ENCODE assay signal across 8 mouse cellular contexts in genomic region chr12:78749378-78749801, GRCm38 (mm10). TPM values are rescaled to one million over a fixed set of nuclear protein-coding genes. Genes with fewer than 3 reads are reported as not detected.
A peak's percentile ranks its signal among the peaks of the same experiment; 100 is the strongest.
DNase-seq lines count a peak whose midpoint lies in the region; ATAC-seq and TF ChIP-seq lines count a peak whose summit lies in the region.

No protein-coding gene starts in this region.

- under 1% methylated on average over 25 of the region's 25 CpGs for WGBS in forebrain, embryonic 12.5 days
- under 1% methylated on average over 25 of the region's 25 CpGs for WGBS in heart, postnatal 0 days
- WGBS in large intestine, adult 2 months = under 1% methylated on average over 25 of the region's 25 CpGs
- WGBS in liver, embryonic 16.5 days (ENCODE audit: insufficient replicate concordance) = under 1% methylated on average over 25 of the region's 25 CpGs
- WGBS in neural tube, embryonic 13.5 days = under 1% methylated on average over 25 of the region's 25 CpGs

- DNase-seq in Patski (ENCODE audit: low read depth, low spot score) = peak; percentile 33
- DNase-seq in heart, postnatal 0 days (ENCODE audit: low spot score) = peak; percentile 79
- DNase-seq in large intestine, adult 2 months (ENCODE audit: low read depth, low spot score) = peak; percentile 76
- peak; percentile 53 for DNase-seq in thymus, postnatal 25 days

- H3K9ac ChIP-seq in forebrain, embryonic 12.5 days = peak overlapping the region; percentile 88
- peak overlapping the region; percentile 92 for H3K9ac ChIP-seq in heart, postnatal 0 days (replicated peaks; ENCODE audit: low read depth, low read length)
- H3K9ac ChIP-seq in liver, embryonic 16.5 days (ENCODE audit: low read depth, low read length) = peak overlapping the region; percentile 90
- H3K9ac ChIP-seq in neural tube, embryonic 13.5 days = peak overlapping the region; percentile 84

- POLR2A ChIA-PET in Patski (lab: Charles Lee) = interaction anchor here (0.6 kb wide), 1 partner anchor 1353 kb away, joined by 3 read pairs; no protein-coding TSS in a partner anchor

- H3K9me3 ChIP-seq in forebrain, embryonic 12.5 days = no peaks in the 10 kb centered on the region
- no peaks in the 10 kb centered on the region for H3K9me3 ChIP-seq in heart, postnatal 0 days (replicated peaks; ENCODE audit: control insufficient read depth, low read length)
- no peaks in the 10 kb centered on the region for H3K9me3 ChIP-seq in liver, embryonic 16.5 days (replicated peaks; ENCODE audit: control insufficient read depth, low read length)
- no peaks in the 10 kb centered on the region for H3K9me3 ChIP-seq in neural tube, embryonic 13.5 days

- CTCF ChIA-PET in Patski (lab: Charles Lee) = interaction anchor here (0.8 to 1.6 kb wide), 2 partner anchors 65 to 71 kb away, joined by 3 to 4 read pairs; no protein-coding TSS in a partner anchor

- peak; percentile 48 for ATAC-seq in Patski
- ATAC-seq in cerebellum, adult (ENCODE audit: insufficient number of reproducible peaks, low FRiP score, low TSS enrichment) = peak; percentile 17; the same call in 1 of the 2 replicates
- peak; percentile 39; the same call in 1 of the 2 replicates for ATAC-seq in forebrain, embryonic 12.5 days (ENCODE audit: low FRiP score)
- peak; percentile 34 for ATAC-seq in heart, postnatal 0 days (ENCODE audit: insufficient read depth, low read depth)
- peak; percentile 7 for ATAC-seq in liver, embryonic 16.5 days (ENCODE audit: low read depth)
- ATAC-seq in neural tube, embryonic 13.5 days (ENCODE audit: low read depth) = peak; percentile 32

- no peaks in the 10 kb centered on the region for H3K36me3 ChIP-seq in forebrain, embryonic 12.5 days (replicated peaks)
- no peaks in the 10 kb centered on the region for H3K36me3 ChIP-seq in heart, postnatal 0 days (replicated peaks; ENCODE audit: control insufficient read depth, insufficient read depth, low read length)
- H3K36me3 ChIP-seq in liver, embryonic 16.5 days (ENCODE audit: control insufficient read depth, insufficient read depth) = no peaks in the 10 kb centered on the region
- H3K36me3 ChIP-seq in neural tube, embryonic 13.5 days = no peaks in the 10 kb centered on the region

- H3K27me3 ChIP-seq in Patski = no peaks in the 10 kb centered on the region
- H3K27me3 ChIP-seq in forebrain, embryonic 12.5 days = peaks cover 4% of the 10 kb centered on the region; the same call in 1 of the 2 replicates
- H3K27me3 ChIP-seq in heart, postnatal 0 days (ENCODE audit: control insufficient read depth, insufficient read depth, low read length) = no peaks in the 10 kb centered on the region
- H3K27me3 ChIP-seq in liver, embryonic 16.5 days (ENCODE audit: control insufficient read depth, insufficient read depth, low read depth, low read length) = no peaks in the 10 kb centered on the region
- peaks cover 16% of the 10 kb centered on the region for H3K27me3 ChIP-seq in neural tube, embryonic 13.5 days

- H3K4me1 ChIP-seq in forebrain, embryonic 12.5 days = peaks cover 12% of the 10 kb centered on the region
- H3K4me1 ChIP-seq in heart, postnatal 0 days (ENCODE audit: control insufficient read depth, insufficient read depth) = peaks cover 9% of the 10 kb centered on the region
- H3K4me1 ChIP-seq in liver, embryonic 16.5 days (ENCODE audit: control insufficient read depth, low read depth, low read length) = peaks cover 7% of the 10 kb centered on the region
- H3K4me1 ChIP-seq in neural tube, embryonic 13.5 days (replicated peaks) = peaks cover 13% of the 10 kb centered on the region

- H3K4me2 ChIP-seq in forebrain, embryonic 12.5 days = peak overlapping the region; percentile 61
- peak overlapping the region; percentile 63 for H3K4me2 ChIP-seq in heart, postnatal 0 days (ENCODE audit: low read depth, low read length)
- H3K4me2 ChIP-seq in liver, embryonic 16.5 days (ENCODE audit: low read depth, low read length) = peak overlapping the region; percentile 100
- peak overlapping the region; percentile 78 for H3K4me2 ChIP-seq in neural tube, embryonic 13.5 days

- peak overlapping the region; percentile 93 for H3K27ac ChIP-seq in forebrain, embryonic 12.5 days
- peak overlapping the region; percentile 97 for H3K27ac ChIP-seq in heart, postnatal 0 days (ENCODE audit: low read depth)
- peak overlapping the region; percentile 83 for H3K27ac ChIP-seq in liver, embryonic 16.5 days (ENCODE audit: low read length)
- peak overlapping the region; percentile 89 for H3K27ac ChIP-seq in neural tube, embryonic 13.5 days (replicated peaks)

- peak overlapping the region; percentile 92 for H3K4me3 ChIP-seq in forebrain, embryonic 12.5 days (replicated peaks)
- peak overlapping the region; percentile 94 for H3K4me3 ChIP-seq in heart, postnatal 0 days (ENCODE audit: low read depth, low read length)
- H3K4me3 ChIP-seq in liver, embryonic 16.5 days (ENCODE audit: low read depth, low read length) = peak overlapping the region; percentile 85
- H3K4me3 ChIP-seq in neural tube, embryonic 13.5 days = peak overlapping the region; percentile 77

- in situ Hi-C loops in Patski (cut with MboI; ENCODE audit: low pct_unique_long_range_greater_than_20kb) = no loop called here

- no peak for TF ChIP-seq EP300 in heart, postnatal 0 days (IDR thresholded peaks at IDR 0.05; ENCODE audit: low read depth)

- no peak for TF ChIP-seq CTCF in Patski (IDR thresholded peaks at IDR 0.05)
- no peak for TF ChIP-seq CTCF in heart, postnatal 0 days (IDR thresholded peaks at IDR 0.05; ENCODE audit: low read depth)

RNA-seq across cellular contexts. Expression of gene Mpp5, which starts 0.7 kb away (rescaled TPM):
- polyA plus RNA-seq in Patski (2021) = 33.6 TPM
- 26.2 and 30.3 TPM in 2 replicates for polyA plus RNA-seq in forebrain, embryonic 12.5 days (2016; fragmentation: Nextera tagmentation; extraction: Ambion mirVana)
- 10.2 and 15.0 TPM in 2 replicates for total RNA-seq in heart, postnatal 0 days (2014; rRNA removed; ENCODE audit: low replicate concordance)
- 13.2 and 16.5 TPM in 2 replicates for polyA plus RNA-seq in heart, postnatal 0 days (2015; fragmentation: Nextera tagmentation; extraction: Ambion mirVana)
- 3.6 and 5.1 TPM in 2 replicates for polyA plus RNA-seq in large intestine, adult 2 months (2012; rRNA removed)
- polyA plus RNA-seq in liver, embryonic 16.5 days (2015; fragmentation: Nextera tagmentation; extraction: Ambion mirVana) = 5.3 and 8.5 TPM in 2 replicates
- polyA plus RNA-seq in neural tube, embryonic 13.5 days (2015; fragmentation: Nextera tagmentation; extraction: Ambion mirVana) = 16.5 and 18.7 TPM in 2 replicates

RNA-seq across cellular contexts. Expression of gene Fam71d, which starts 58.1 kb away (rescaled TPM):
- polyA plus RNA-seq in Patski (2021) = not detected
- 0.15 and 0.18 TPM in 2 replicates for polyA plus RNA-seq in forebrain, embryonic 12.5 days (2016; fragmentation: Nextera tagmentation; extraction: Ambion mirVana)
- not detected in 2 replicates for total RNA-seq in heart, postnatal 0 days (2014; rRNA removed; ENCODE audit: low replicate concordance)
- polyA plus RNA-seq in heart, postnatal 0 days (2015; fragmentation: Nextera tagmentation; extraction: Ambion mirVana) = 0.11 TPM in 1 of 2 replicates, not detected in the other
- not detected in 2 replicates for polyA plus RNA-seq in large intestine, adult 2 months (2012; rRNA removed)
- polyA plus RNA-seq in liver, embryonic 16.5 days (2015; fragmentation: Nextera tagmentation; extraction: Ambion mirVana) = not detected in 2 replicates
- polyA plus RNA-seq in neural tube, embryonic 13.5 days (2015; fragmentation: Nextera tagmentation; extraction: Ambion mirVana) = 0.36 and 0.59 TPM in 2 replicates

Comparison
In these comparisons a context has a peak if more than half of its experiments do, and no peak if none do; other contexts are left out.
1. Peak in every context shown above with its lines: DNase-seq, ATAC-seq, H3K4me3 ChIP-seq and H3K27ac ChIP-seq.